Mouse (Mus musculus): ENCODE results near the gene Ltb. TPM values are rescaled to one million over a fixed set of nuclear protein-coding genes. Genes with fewer than 3 reads are reported as not detected.

Gene Ltb
- polyA plus RNA-seq, 1 experiment, result not detected

GRCm38 (mm10) chr17:35174201-35174977, 19.9 kb upstream of the Ltb start:
- TF ChIP-seq CTCF (IDR thresholded peaks at IDR 0.05; ENCODE audit: borderline replicate concordance, insufficient read depth, low read length) (no peak), POLR2A (IDR thresholded peaks at IDR 0.05; ENCODE audit: low read depth, low read length) (no peak)

DNA sequence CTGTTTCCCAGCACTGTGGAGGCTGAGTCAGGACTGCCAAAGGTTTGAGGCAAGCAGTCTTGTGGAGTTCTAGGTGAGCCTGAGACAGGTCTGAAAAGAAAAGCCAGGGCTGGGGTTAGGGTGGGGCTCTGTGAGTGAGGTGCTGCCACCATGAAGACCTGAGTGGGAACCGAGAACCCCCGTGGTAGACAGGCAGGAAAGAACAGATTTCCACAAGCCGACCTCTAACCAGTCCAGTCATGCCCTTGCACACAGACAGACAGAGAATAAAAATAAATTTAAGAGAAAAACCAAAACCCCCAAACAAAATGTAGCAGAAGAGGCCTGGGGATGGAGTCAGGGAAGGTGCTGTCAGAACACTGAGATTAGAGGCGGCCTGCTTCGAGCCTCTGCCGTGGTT, 18.9 kb upstream of the Ltb start:
- no peak overlapping the region for H3K4me3 ChIP-seq (ENCODE audit: insufficient read depth, low read length)
- H3K4me1 ChIP-seq (ENCODE audit: control insufficient read depth, insufficient read depth, low read length), result peaks cover 3% of the 10 kb centered on the region; the same call in 1 of the 2 replicates
- H3K27ac ChIP-seq (ENCODE audit: insufficient read depth, low read length), result no peak overlapping the region
- no peak for TF ChIP-seq CTCF (IDR thresholded peaks at IDR 0.05; ENCODE audit: borderline replicate concordance, insufficient read depth, low read length)
- TF ChIP-seq POLR2A (IDR thresholded peaks at IDR 0.05; ENCODE audit: low read depth, low read length), result no peak

More at GRCm38 (mm10) chr17:35174201-35174977, 19.9 kb upstream of the Ltb start:
- no peak overlapping the region for H3K27ac ChIP-seq (ENCODE audit: insufficient read depth, low read length)
- peaks cover 3% of the 10 kb centered on the region; the same call in 1 of the 2 replicates for H3K4me1 ChIP-seq (ENCODE audit: control insufficient read depth, insufficient read depth, low read length)
- H3K4me3 ChIP-seq (ENCODE audit: insufficient read depth, low read length), result no peak overlapping the region

GRCm38 (mm10) chr17:35175968-35176367, 18.3 kb upstream of the Ltb start, which contains the start of gene Aif1:
Gene Aif1 (minus strand): TSS chr17:35176068.
- TF ChIP-seq CTCF (IDR thresholded peaks at IDR 0.05; ENCODE audit: borderline replicate concordance, insufficient read depth, low read length), result no peak
- Histone ChIP-seq H3K4me3 (ENCODE audit: insufficient read depth, low read length) (no peak within 1 kb of the TSS), H3K4me1 (ENCODE audit: control insufficient read depth, insufficient read depth, low read length) (peaks cover 3% of the 10 kb centered on the region; the same call in 1 of the 2 replicates), H3K27ac (ENCODE audit: insufficient read depth, low read length) (no peak within 1 kb of the TSS)

DNA sequence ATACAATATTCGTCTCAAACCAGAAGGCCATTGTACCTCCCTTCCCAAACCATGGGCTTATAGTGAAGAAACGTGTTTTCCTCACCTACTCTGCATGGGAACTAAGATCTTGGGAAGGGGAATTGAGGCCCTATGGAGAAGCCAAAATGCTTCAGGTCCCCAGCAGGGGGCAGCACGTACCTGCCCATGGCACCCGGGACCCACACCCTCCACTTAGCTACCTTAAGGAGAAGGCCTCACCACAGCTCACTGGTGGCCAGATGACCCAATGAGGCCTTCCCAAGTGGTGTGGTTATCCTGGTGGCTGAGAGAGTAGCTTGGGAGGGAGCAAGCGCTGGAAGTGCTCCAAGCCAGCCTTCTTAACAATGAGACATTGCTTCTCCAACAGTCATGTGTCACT, 15.7 kb upstream of the Ltb start:
- TF ChIP-seq POLR2A (IDR thresholded peaks at IDR 0.05; ENCODE audit: low read depth, low read length) (no peak), CTCF (IDR thresholded peaks at IDR 0.05; ENCODE audit: borderline replicate concordance, insufficient read depth, low read length) (peak; percentile 81)
- H3K4me3 ChIP-seq (ENCODE audit: insufficient read depth, low read length), result no peak overlapping the region
- peaks cover 3% of the 10 kb centered on the region; the same call in 1 of the 2 replicates for H3K4me1 ChIP-seq (ENCODE audit: control insufficient read depth, insufficient read depth, low read length)
- H3K27ac ChIP-seq (ENCODE audit: insufficient read depth, low read length), result no peak overlapping the region

GRCm38 (mm10) chr17:35180093-35180492, 14.1 kb upstream of the Ltb start:
- no peak overlapping the region for H3K27ac ChIP-seq (ENCODE audit: insufficient read depth, low read length)
- no peak overlapping the region for H3K4me3 ChIP-seq (ENCODE audit: insufficient read depth, low read length)
- no peaks in the 10 kb centered on the region for H3K4me1 ChIP-seq (ENCODE audit: control insufficient read depth, insufficient read depth, low read length)
- no peak for TF ChIP-seq CTCF (IDR thresholded peaks at IDR 0.05; ENCODE audit: borderline replicate concordance, insufficient read depth, low read length)
- TF ChIP-seq POLR2A (IDR thresholded peaks at IDR 0.05; ENCODE audit: low read depth, low read length), result no peak

- Histone ChIP-seq H3K4me3 (ENCODE audit: insufficient read depth, low read length) (peak overlapping the region; percentile 37), H3K27ac (ENCODE audit: insufficient read depth, low read length) (no peak overlapping the region), H3K4me1 (ENCODE audit: control insufficient read depth, insufficient read depth, low read length) (no peaks in the 10 kb centered on the region)
- TF ChIP-seq CTCF (IDR thresholded peaks at IDR 0.05; ENCODE audit: borderline replicate concordance, insufficient read depth, low read length) (no peak), POLR2A (IDR thresholded peaks at IDR 0.05; ENCODE audit: low read depth, low read length) (peak; percentile 30; the same call in 1 of the 2 replicates)
Measured at GRCm38 (mm10) chr17:35185639-35186611, 8.3 kb upstream of the Ltb start.

DNA sequence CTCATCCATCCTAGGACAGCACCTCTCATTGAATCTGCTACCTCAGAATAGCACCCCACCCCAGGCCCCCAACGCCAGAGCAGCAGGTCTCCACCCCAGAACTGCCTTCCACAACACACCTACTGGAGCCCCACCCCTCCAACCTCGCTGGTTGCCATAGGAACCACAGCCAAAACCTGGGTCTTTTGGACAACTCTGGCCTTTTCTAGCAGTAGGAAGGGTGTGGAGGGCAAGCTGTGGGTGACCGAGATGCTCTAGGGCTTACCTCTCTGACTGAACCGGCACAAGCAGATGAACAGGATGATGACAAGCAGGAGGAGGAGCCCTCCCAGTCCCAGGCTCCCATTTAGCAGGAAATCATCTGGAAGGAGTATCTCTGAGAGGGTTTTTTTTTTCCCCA, 7.6 kb upstream of the Ltb start:
- Histone ChIP-seq H3K4me3 (ENCODE audit: insufficient read depth, low read length) (no peak overlapping the region), H3K4me1 (ENCODE audit: control insufficient read depth, insufficient read depth, low read length) (no peaks in the 10 kb centered on the region), H3K27ac (ENCODE audit: insufficient read depth, low read length) (no peak overlapping the region)
- TF ChIP-seq CTCF (IDR thresholded peaks at IDR 0.05; ENCODE audit: borderline replicate concordance, insufficient read depth, low read length) (no peak), POLR2A (IDR thresholded peaks at IDR 0.05; ENCODE audit: low read depth, low read length) (peak; percentile 27; the same call in 1 of the 2 replicates)

- Histone ChIP-seq H3K4me1 (ENCODE audit: control insufficient read depth, insufficient read depth, low read length) (no peaks in the 10 kb centered on the region), H3K27ac (ENCODE audit: insufficient read depth, low read length) (no peak overlapping the region), H3K4me3 (ENCODE audit: insufficient read depth, low read length) (no peak overlapping the region)
- TF ChIP-seq CTCF (IDR thresholded peaks at IDR 0.05; ENCODE audit: borderline replicate concordance, insufficient read depth, low read length) (no peak), POLR2A (IDR thresholded peaks at IDR 0.05; ENCODE audit: low read depth, low read length) (no peak)
Measured at GRCm38 (mm10) chr17:35187345-35187744, 6.9 kb upstream of the Ltb start.

GRCm38 (mm10) chr17:35187959-35188610, 6.2 kb upstream of the Ltb start, which contains the start of gene Lst1:
Gene Lst1 (minus strand): TSS chr17:35188439.
- no peak within 1 kb of the TSS for H3K4me3 ChIP-seq (ENCODE audit: insufficient read depth, low read length)
- no peak within 1 kb of the TSS for H3K27ac ChIP-seq (ENCODE audit: insufficient read depth, low read length)
- no peaks in the 10 kb centered on the region for H3K4me1 ChIP-seq (ENCODE audit: control insufficient read depth, insufficient read depth, low read length)
- TF ChIP-seq CTCF (IDR thresholded peaks at IDR 0.05; ENCODE audit: borderline replicate concordance, insufficient read depth, low read length) (no peak), POLR2A (IDR thresholded peaks at IDR 0.05; ENCODE audit: low read depth, low read length) (no peak)

Data from embryonic fibroblast, embryonic 13.5 days (primary cell).